Mouse (Mus musculus) midbrain, embryonic 15.5 days (tissue): ENCODE measurements around the gene Trim30b. TPM values are rescaled to one million over a fixed set of nuclear protein-coding genes. Genes with fewer than 3 reads are reported as not detected.
"Not testable (repeated sequence)": the region's sequence is repeated elsewhere in the genome, so short reads cannot be mapped to it uniquely, and the experiment has no call there.

ENCODE experiments used
- ATAC-seq: fragments of 200-750 bp; cut with Nextera tagmentation; replicated peaks from 2 replicates; pipeline ENCODE4 v1.8.0; 2017; ENCODE audit warnings: moderate TSS enrichment
- H3K27ac ChIP-seq: fragments of 300-500 bp; sonication (generic); 2 replicates; pipeline ENCODE4 v1.5.1; 2015; ENCODE audit warnings: mild to moderate bottlenecking, inconsistent platforms
- H3K27me3 ChIP-seq: fragments of 300-500 bp; sonication (generic); replicated peaks from 2 replicates; pipeline ENCODE4 v1.6.1; 2015; ENCODE audit warnings: inconsistent platforms
- H3K36me3 ChIP-seq: fragments of 300-500 bp; sonication (generic); replicated peaks from 2 replicates; pipeline ENCODE4 v1.6.1; 2015; ENCODE audit warnings: inconsistent platforms
- H3K4me1 ChIP-seq: fragments of 300-500 bp; sonication (generic); 2 replicates; pipeline ENCODE4 v1.6.1; 2015; ENCODE audit warnings: inconsistent platforms
- H3K4me2 ChIP-seq: fragments of 300-500 bp; sonication (generic); 2 replicates; pipeline ENCODE4 v1.6.1; 2015; ENCODE audit warnings: inconsistent platforms, mild to moderate bottlenecking, moderate library complexity
- H3K4me3 ChIP-seq: fragments of 300-500 bp; sonication (generic); 2 replicates; pipeline ENCODE4 v1.5.1; 2015; ENCODE audit warnings: mild to moderate bottlenecking, inconsistent platforms
- H3K9ac ChIP-seq: fragments of 300-500 bp; sonication (generic); 2 replicates; pipeline ENCODE4 v1.6.1; 2015; ENCODE audit warnings: mild to moderate bottlenecking, inconsistent platforms
- H3K9me3 ChIP-seq: fragments of 300-500 bp; sonication (generic); 2 replicates; pipeline ENCODE4 v1.6.1; 2016; ENCODE audit warnings: inconsistent platforms
- WGBS: fragments of 180-500 bp; shearing (Covaris S2); methylation state at CpG from one replicate; pipeline ENCODE4 v1.1.7; 2015; ENCODE audit warnings: mixed read lengths; 5-methylcytosine and 5-hydroxymethylcytosine counted together
- polyA plus RNA-seq: library from polyadenylated mRNA; unstranded; fragments of >200 nt; fragmentation: Nextera tagmentation; extraction: Ambion mirVana; gene quantifications from 2 replicates; pipeline ENCODE4 v1.2.1, GENCODE M21; 2015

The Trim30b gene
- polyA plus RNA-seq, 1 experiment from 2014 or later: 0.05 TPM

- WGBS: 86% methylated on average over 9 of the region's 9 CpGs
- no peaks in the 10 kb centered on the region for H3K9me3 ChIP-seq
- no peak overlapping the region for H3K27ac ChIP-seq
- no peaks in the 10 kb centered on the region for H3K4me1 ChIP-seq
- no peak for ATAC-seq
- no peak overlapping the region for H3K4me3 ChIP-seq
- no peak overlapping the region for H3K4me2 ChIP-seq
- no peaks in the 10 kb centered on the region for H3K36me3 ChIP-seq
- no peak overlapping the region for H3K9ac ChIP-seq
- H3K27me3 ChIP-seq: no peaks in the 10 kb centered on the region
Measured at GRCm38 (mm10) chr7:104322028-104322427, 47.7 kb downstream of the Trim30b start.

- WGBS: 19% methylated on average over 4 of the region's 4 CpGs
- not testable (repeated sequence) for H3K27me3 ChIP-seq, H3K9me3 ChIP-seq, H3K27ac ChIP-seq, H3K9ac ChIP-seq, H3K36me3 ChIP-seq, ATAC-seq, H3K4me1 ChIP-seq
- Histone ChIP-seq H3K4me3 (peak within 1 kb of the TSS; percentile 15), H3K4me2 (peak within 1 kb of the TSS; percentile 30)
Measured at GRCm38 (mm10) chr7:104315369-104316080, 54.2 kb downstream of the Trim30b start, which contains the start of gene Trim12a. Gene Trim12a (minus strand): TSS chr7:104315466.

GRCm38 (mm10) chr7:104314796-104315353, 54.8 kb downstream of the Trim30b start:
- no peaks in the 10 kb centered on the region for H3K27me3 ChIP-seq
- peak overlapping the region; percentile 15 for H3K4me3 ChIP-seq
- H3K9ac ChIP-seq: no peak overlapping the region
- WGBS: 18% methylated on average over 15 of the region's 15 CpGs
- no peak for ATAC-seq
- H3K9me3 ChIP-seq: no peaks in the 10 kb centered on the region
- H3K36me3 ChIP-seq: no peaks in the 10 kb centered on the region
- no peak overlapping the region for H3K27ac ChIP-seq
- H3K4me2 ChIP-seq: peak overlapping the region; percentile 30
- H3K4me1 ChIP-seq: no peaks in the 10 kb centered on the region

Other genes starting within 250 kb of the Trim30b start
- not detected in 2 replicates for gene Ubqln5, start 240.1 kb downstream of the Trim30b start, polyA plus RNA-seq
- gene Olfr643, start 232.5 kb downstream of the Trim30b start, polyA plus RNA-seq: not detected in 2 replicates
- gene Ubqln3, start 226.6 kb downstream of the Trim30b start, polyA plus RNA-seq: not detected in 2 replicates
- not detected in 2 replicates for gene Ubqlnl, start 219.3 kb downstream of the Trim30b start, polyA plus RNA-seq
- gene Olfm5, start 205.1 kb downstream of the Trim30b start, polyA plus RNA-seq: not detected in 2 replicates
- 0.38 and 0.56 TPM in 2 replicates for gene Olfr648, start 186.5 kb downstream of the Trim30b start, polyA plus RNA-seq
- gene Olfr649, start 173.9 kb downstream of the Trim30b start, polyA plus RNA-seq: not detected in 2 replicates
- gene Trim6, start 151.1 kb downstream of the Trim30b start, polyA plus RNA-seq: 0.24 and 0.31 TPM in 2 replicates
- gene Trim34a, start 125.4 kb downstream of the Trim30b start, polyA plus RNA-seq: 0.94 and 1.2 TPM in 2 replicates
- gene Trim5, start 81.8 kb downstream of the Trim30b start, polyA plus RNA-seq: 0.15 and 0.30 TPM in 2 replicates
- 1.3 and 2.1 TPM in 2 replicates for gene Trim12a, start 54.4 kb downstream of the Trim30b start, polyA plus RNA-seq
- not detected in 2 replicates for gene Trim34b, start 40.4 kb downstream of the Trim30b start, polyA plus RNA-seq
- gene Trim12c, start 16.5 kb downstream of the Trim30b start, polyA plus RNA-seq: 1.5 and 2.0 TPM in 2 replicates
- gene Trim30c, start 31.0 kb upstream of the Trim30b start, polyA plus RNA-seq: 0.15 and 0.19 TPM in 2 replicates
- gene Trim30a, start 95.3 kb upstream of the Trim30b start, polyA plus RNA-seq: 0.80 and 0.92 TPM in 2 replicates
- gene Trim30d, start 138.0 kb upstream of the Trim30b start, polyA plus RNA-seq: 0.45 and 0.50 TPM in 2 replicates
- not detected in 2 replicates for gene Olfr651, start 180.2 kb upstream of the Trim30b start, polyA plus RNA-seq
- gene Olfr652, start 191.0 kb upstream of the Trim30b start, polyA plus RNA-seq: 0.04 TPM in 1 of 2 replicates, not detected in the other
- not detected in 2 replicates for gene Olfr653, start 207.4 kb upstream of the Trim30b start, polyA plus RNA-seq
- gene Olfr654, start 217.1 kb upstream of the Trim30b start, polyA plus RNA-seq: not detected in 2 replicates
- gene Olfr655, start 231.9 kb upstream of the Trim30b start, polyA plus RNA-seq: not detected in 2 replicates
- gene Olfr656, start 244.1 kb upstream of the Trim30b start, polyA plus RNA-seq: not detected in 2 replicates